In genomic region chr4:116125803-116126386, GRCm38 (mm10) we compare ENCODE assay signal across 1 mouse cellular context.
TF ChIP-seq lines count a peak whose summit lies in the region.

No protein-coding gene starts in this region.

TF ChIP-seq in MEL, 35 proteins besides CTCF, POLR2A, EP300 and RAD21:
- no peak for TF ChIP-seq ELF1 (IDR thresholded peaks at IDR 0.05; ENCODE audit: low read depth, low read length)
- TF ChIP-seq KAT2A (conservative IDR thresholded peaks at IDR 0.05; ENCODE audit: low read depth, low read length), result no peak
- TF ChIP-seq SMC3 (IDR thresholded peaks at IDR 0.05; ENCODE audit: low read depth, low read length), result no peak
- TF ChIP-seq ZC3H11A (IDR thresholded peaks at IDR 0.05; ENCODE audit: low read depth, low read length), result no peak
- TF ChIP-seq MAFK (IDR thresholded peaks at IDR 0.05; ENCODE audit: borderline replicate concordance, low read depth, low read length), result 0 out of 2 replicates have a peak, but pooled peaks have one; percentile 2
- TF ChIP-seq GATA1 (IDR thresholded peaks at IDR 0.05; ENCODE audit: low read depth, low read length), result peak; percentile 88
- TF ChIP-seq NRF1 (IDR thresholded peaks at IDR 0.05; ENCODE audit: insufficient read depth, low read depth, low read length, poor library complexity, severe bottlenecking), result no peak
- no peak for TF ChIP-seq POLR2AphosphoS5 (IDR thresholded peaks at IDR 0.05; ENCODE audit: borderline replicate concordance, low read depth, low read length)
- peak; percentile 96 for TF ChIP-seq TBP (IDR thresholded peaks at IDR 0.05; ENCODE audit: low read depth, low read length)
- TF ChIP-seq ZNF384 (IDR thresholded peaks at IDR 0.05; ENCODE audit: low read depth, low read length), result no peak; the same call in 1 of the 2 replicates
- no peak for TF ChIP-seq UBTF (IDR thresholded peaks at IDR 0.05; ENCODE audit: borderline replicate concordance, insufficient read depth, low read depth, low read length)
- peak; percentile 25; the same call in 1 of the 2 replicates for TF ChIP-seq MXI1 (IDR thresholded peaks at IDR 0.05; ENCODE audit: low read depth, low read length)
- no peak; the same call in 1 of the 2 replicates for TF ChIP-seq HCFC1 (IDR thresholded peaks at IDR 0.05; ENCODE audit: low read depth, low read length)
- TF ChIP-seq TCF12 (IDR thresholded peaks at IDR 0.05; ENCODE audit: low read depth, low read length), result peak; percentile 87
- peak; percentile 59 for TF ChIP-seq TAL1 (IDR thresholded peaks at IDR 0.05; ENCODE audit: low read length)
- TF ChIP-seq MEF2A (IDR thresholded peaks at IDR 0.05; ENCODE audit: extremely low read depth, insufficient replicate concordance, low read depth, low read length, poor library complexity, severe bottlenecking), result no peak
- TF ChIP-seq SIN3A (IDR thresholded peaks at IDR 0.05; ENCODE audit: low read length), result peak; percentile 57; the same call in 1 of the 2 replicates
- TF ChIP-seq NELFE (IDR thresholded peaks at IDR 0.05; ENCODE audit: low read depth, low read length), result no peak
- TF ChIP-seq RCOR1 (IDR thresholded peaks at IDR 0.05; ENCODE audit: low read depth, low read length), result peak; percentile 96
- TF ChIP-seq USF1 (IDR thresholded peaks at IDR 0.05; ENCODE audit: low read depth, low read length), result no peak
- no peak for TF ChIP-seq JUND (IDR thresholded peaks at IDR 0.05; ENCODE audit: low read depth, low read length)
- peak; percentile 42; the same call in 1 of the 2 replicates for TF ChIP-seq MYB (IDR thresholded peaks at IDR 0.05; ENCODE audit: low read depth, low read length)
- TF ChIP-seq ETS1 (IDR thresholded peaks at IDR 0.05; ENCODE audit: low read depth, low read length), result peak; percentile 66
- no peak for TF ChIP-seq MAZ (IDR thresholded peaks at IDR 0.05; ENCODE audit: low read depth, low read length)
- TF ChIP-seq BHLHE40 (IDR thresholded peaks at IDR 0.05; ENCODE audit: borderline replicate concordance, low read depth, low read length), result peak; percentile 53
- TF ChIP-seq E2F4 (IDR thresholded peaks at IDR 0.05; ENCODE audit: borderline replicate concordance, low read depth, low read length), result no peak
- TF ChIP-seq MAX (IDR thresholded peaks at IDR 0.05; ENCODE audit: low read length), result peak; percentile 34; the same call in 1 of the 2 replicates
